Mouse (Mus musculus): ENCODE results near the gene Ckap2.
A peak's percentile ranks its signal among the peaks of the same experiment; 100 is the strongest.
"Not testable (repeated sequence)": the region's sequence is repeated elsewhere in the genome, so short reads cannot be mapped to it uniquely, and the experiment has no call there.

Ckap2 gene

GRCm38 (mm10) chr8:22148367-22148740, 37.3 kb downstream of the Ckap2 start:
- DNase-seq (ENCODE audit: low spot score in 2 of 2): peak in 1 of 2 experiments; percentile 51

- DNase-seq (ENCODE audit: low spot score in 2 of 2): peak in 1 of 2 experiments; percentile 40
Measured at GRCm38 (mm10) chr8:22147706-22148366, 37.8 kb downstream of the Ckap2 start.

GRCm38 (mm10) chr8:22145831-22146230, 39.8 kb downstream of the Ckap2 start:
- DNase-seq (ENCODE audit: low spot score in 2 of 2): no peak

- DNase-seq (ENCODE audit: low spot score in 2 of 2): no peak
Measured at GRCm38 (mm10) chr8:22143764-22144491, 41.7 kb downstream of the Ckap2 start.

GRCm38 (mm10) chr8:22142592-22142991, 43.0 kb downstream of the Ckap2 start:
- no peak for DNase-seq (ENCODE audit: low spot score in 2 of 2)

- DNase-seq (ENCODE audit: low spot score in 2 of 2): no peak
Measured at GRCm38 (mm10) chr8:22141836-22142385, 43.7 kb downstream of the Ckap2 start.

GRCm38 (mm10) chr8:22136462-22136861, 49.2 kb downstream of the Ckap2 start:
- not testable (repeated sequence) for DNase-seq (ENCODE audit: low spot score in 2 of 2)

GRCm38 (mm10) chr8:22134750-22135135, 50.9 kb downstream of the Ckap2 start:
- no peak for DNase-seq (ENCODE audit: low spot score in 2 of 2)

GRCm38 (mm10) chr8:22134078-22134749, 51.4 kb downstream of the Ckap2 start:
- peak in 1 of 2 experiments; percentile 56 for DNase-seq (ENCODE audit: low spot score in 2 of 2)

GRCm38 (mm10) chr8:22132062-22132461, 53.6 kb downstream of the Ckap2 start:
- DNase-seq (ENCODE audit: low spot score in 2 of 2): no peak

GRCm38 (mm10) chr8:22124220-22125152, 61.1 kb downstream of the Ckap2 start, which contains the start of gene Nek5:
Nek5 (minus strand) TSS chr8:22125053.
- peak in 1 of 2 experiments; percentile 58 for DNase-seq (ENCODE audit: low spot score in 2 of 2)
